Mouse (Mus musculus): ENCODE data around the gene Inppl1. TPM values are rescaled to one million over a fixed set of nuclear protein-coding genes. Genes with fewer than 3 reads are reported as not detected.

The Inppl1 gene
- total RNA-seq, 2 experiments from 2014 or later = 184 to 200 TPM

Small RNAs within 50 kb of the gene (microRNA-seq; reads per million reads assigned to microRNA genes)
- gene Gm22655 = 0 reads per million in 2 experiments

Other genes with a start within 250 kb of the Inppl1 start
- gene Clpb, start 174.6 kb downstream of the Inppl1 start, total RNA-seq (2021) = 10 to 100 TPM; 76.3 to 88.0 TPM
- under 1 TPM; 0.18 to 0.27 TPM for gene Phox2a, start 19.9 kb downstream of the Inppl1 start, total RNA-seq (2021)
- 1 to 10 TPM; 5.0 to 7.5 TPM for gene Folr2, start 19.0 kb upstream of the Inppl1 start, total RNA-seq (2021)
- gene Anapc15, start 25.5 kb upstream of the Inppl1 start, total RNA-seq (2021) = 10 to 100 TPM; 16.8 to 17.2 TPM
- gene Folr1, start 32.6 kb upstream of the Inppl1 start, total RNA-seq (2021) = not detected
- 100 to 1,000 TPM; 117 TPM for gene Lamtor1, start 67.7 kb upstream of the Inppl1 start, total RNA-seq (2021)
- not detected for gene Tomt, start 68.1 kb upstream of the Inppl1 start, total RNA-seq (2021)
- gene Lrrc51, start 95.7 kb upstream of the Inppl1 start, total RNA-seq (2021) = 1 to 10 TPM; 4.1 to 5.7 TPM
- 10 to 100 TPM; 89.0 to 95.0 TPM for gene Numa1, start 95.9 kb upstream of the Inppl1 start, total RNA-seq (2021)
- 10 to 100 TPM in 1 of 2 experiments, 1 to 10 TPM in 1; 7.4 to 11.9 TPM for gene Il18bp, start 180.5 kb upstream of the Inppl1 start, total RNA-seq (2021)
- 10 to 100 TPM; 24.5 TPM for gene Rnf121, start 227.2 kb upstream of the Inppl1 start, total RNA-seq (2021)
- 1 to 10 TPM; 4.9 to 6.9 TPM for gene Xndc1, start 227.3 kb upstream of the Inppl1 start, total RNA-seq (2021)
- gene Xntrpc, start 227.5 kb upstream of the Inppl1 start, total RNA-seq (2021) = under 1 TPM; 0.44 to 0.74 TPM
- under 1 TPM; 0.15 to 0.90 TPM for gene Trpc2, start 244.9 kb upstream of the Inppl1 start, total RNA-seq (2021)